Mouse (Mus musculus): ENCODE results near the gene Tmem41a. TPM values are rescaled to one million over a fixed set of nuclear protein-coding genes. Genes with fewer than 3 reads are reported as not detected.

The Tmem41a gene
- total RNA-seq, 4 experiments from 2014 or later = 19.7 to 29.3 (median 22.6) TPM

- no peak for DNase-seq
Measured at GRCm38 (mm10) chr16:21901286-21901685, 46.1 kb downstream of the Tmem41a start.

- DNase-seq = no peak
Measured at GRCm38 (mm10) chr16:21893890-21894289, 53.5 kb downstream of the Tmem41a start.

- no peak for DNase-seq
Measured at GRCm38 (mm10) chr16:21887601-21888000, 59.8 kb downstream of the Tmem41a start.

Other genes starting within 250 kb of the Tmem41a start
- 10 to 100 TPM; 10.1 to 28.7 (median 22.6) TPM for gene Ehhadh, start 159.7 kb downstream of the Tmem41a start, total RNA-seq (2022)
- 1 to 10 TPM; 1.2 to 1.9 (median 1.4) TPM for gene Map3k13, start 153.2 kb downstream of the Tmem41a start, total RNA-seq (2022)
- under 1 TPM; 0.13 to 0.31 (median 0.14) TPM for gene Liph, start 48.1 kb upstream of the Tmem41a start, total RNA-seq (2022)
- gene Senp2, start 61.9 kb upstream of the Tmem41a start, total RNA-seq (2022) = 10 to 100 TPM; 39.6 to 51.4 (median 44.3) TPM
- 1 to 10 TPM; 7.9 to 9.8 (median 9.1) TPM for gene Igf2bp2, start 215.7 kb upstream of the Tmem41a start, total RNA-seq (2022)

Measured in adrenal gland, adult 8-10 months (tissue).